Mouse (Mus musculus) stomach, postnatal 0 days (tissue): ENCODE measurements around the gene Acmsd. TPM values are rescaled to one million over a fixed set of nuclear protein-coding genes. Genes with fewer than 3 reads are reported as not detected.

Experiments
- ATAC-seq: fragments of 200-750 bp; cut with Nextera tagmentation; 2 replicates; pipeline ENCODE4 v1.8.0; 2017; ENCODE audit not compliant: low FRiP score, low TSS enrichment
- DNase-seq: peaks from one replicate; pipeline ENCODE4 v3.0.0-alpha.2; 2016; ENCODE audit warnings: low spot score
- H3K27ac ChIP-seq: fragments of 300-500 bp; sonication (generic); replicated peaks from 2 replicates; pipeline ENCODE4 v1.5.1; 2014; ENCODE audit warnings: mild to moderate bottlenecking, control low read depth
- H3K27me3 ChIP-seq: fragments of 300-500 bp; sonication (generic); 2 replicates; pipeline ENCODE4 v1.6.1; 2014; ENCODE audit warnings: low read length; ENCODE audit not compliant: control insufficient read depth, insufficient read depth
- H3K36me3 ChIP-seq: fragments of 300-500 bp; sonication (generic); 2 replicates; pipeline ENCODE4 v1.6.1; 2014; ENCODE audit warnings: low read length, mixed read lengths; ENCODE audit not compliant: control insufficient read depth, insufficient read depth
- H3K4me1 ChIP-seq: fragments of 300-500 bp; sonication (generic); replicated peaks from 2 replicates; pipeline ENCODE4 v1.6.1; 2014; ENCODE audit warnings: antibody characterized with exemption; ENCODE audit not compliant: control insufficient read depth, insufficient read depth
- H3K4me2 ChIP-seq: fragments of 300-500 bp; sonication (generic); replicated peaks from 2 replicates; pipeline ENCODE4 v1.6.1; 2014; ENCODE audit warnings: low read depth, mild to moderate bottlenecking, control low read depth, moderate library complexity
- H3K4me3 ChIP-seq: fragments of 300-500 bp; sonication (generic); 2 replicates; pipeline ENCODE4 v1.5.1; 2014; ENCODE audit warnings: low read depth, low read length, control low read depth
- H3K9ac ChIP-seq: fragments of 300-500 bp; sonication (generic); 2 replicates; pipeline ENCODE4 v1.6.1; 2014; ENCODE audit warnings: mild to moderate bottlenecking, low read length, control low read depth, mixed read lengths
- H3K9me3 ChIP-seq: fragments of 300-500 bp; sonication (generic); 2 replicates; pipeline ENCODE4 v1.6.1; 2016; ENCODE audit warnings: low read length; ENCODE audit not compliant: control insufficient read depth
- CTCF ChIP-seq: IDR thresholded peaks from 2 replicates; pipeline ENCODE4 v1.5.1; 2016; ENCODE audit warnings: antibody characterized with exemption, low read depth, mild to moderate bottlenecking, moderate library complexity
- EP300 ChIP-seq: optimal IDR thresholded peaks from 2 replicates; pipeline ENCODE3; 2016; ENCODE audit warnings: antibody characterized with exemption
- WGBS: fragments of 180-500 bp; shearing (Covaris S2); extraction: QIAGEN DNeasy Blood & Tissue Kit; methylation state at CpG from one replicate; pipeline ENCODE4 v1.1.7; 2014; 5-methylcytosine and 5-hydroxymethylcytosine counted together
- polyA plus RNA-seq: library from polyadenylated mRNA; unstranded; fragments of >200 nt; fragmentation: Nextera tagmentation; extraction: Ambion mirVana; gene quantifications from 2 replicates; pipeline ENCODE4 v1.2.1, GENCODE M21; 2015

Gene Acmsd
- polyA plus RNA-seq, 1 experiment from 2014 or later: not detected

- H3K4me3 ChIP-seq: peak overlapping the region; percentile 90
- H3K4me2 ChIP-seq: peak overlapping the region; percentile 51
- ATAC-seq (peak; percentile 22; the same call in 1 of the 2 replicates), DNase-seq (no peak)
- H3K9me3 ChIP-seq: no peaks in the 10 kb centered on the region
- H3K9ac ChIP-seq: peak overlapping the region; percentile 71
- 2% methylated on average over 14 of the region's 14 CpGs for WGBS
- TF ChIP-seq CTCF (no peak), EP300 (no peak)
- 0 out of 2 replicates have a peak, but pooled peaks cover 2% of the 10 kb centered on the region for H3K4me1 ChIP-seq
- no peaks in the 10 kb centered on the region for H3K27me3 ChIP-seq
- H3K36me3 ChIP-seq: no peaks in the 10 kb centered on the region
- H3K27ac ChIP-seq: peak overlapping the region; percentile 90
Observed at GRCm38 (mm10) chr1:127773198-127773802, 44.1 kb downstream of the Acmsd start.

DNA sequence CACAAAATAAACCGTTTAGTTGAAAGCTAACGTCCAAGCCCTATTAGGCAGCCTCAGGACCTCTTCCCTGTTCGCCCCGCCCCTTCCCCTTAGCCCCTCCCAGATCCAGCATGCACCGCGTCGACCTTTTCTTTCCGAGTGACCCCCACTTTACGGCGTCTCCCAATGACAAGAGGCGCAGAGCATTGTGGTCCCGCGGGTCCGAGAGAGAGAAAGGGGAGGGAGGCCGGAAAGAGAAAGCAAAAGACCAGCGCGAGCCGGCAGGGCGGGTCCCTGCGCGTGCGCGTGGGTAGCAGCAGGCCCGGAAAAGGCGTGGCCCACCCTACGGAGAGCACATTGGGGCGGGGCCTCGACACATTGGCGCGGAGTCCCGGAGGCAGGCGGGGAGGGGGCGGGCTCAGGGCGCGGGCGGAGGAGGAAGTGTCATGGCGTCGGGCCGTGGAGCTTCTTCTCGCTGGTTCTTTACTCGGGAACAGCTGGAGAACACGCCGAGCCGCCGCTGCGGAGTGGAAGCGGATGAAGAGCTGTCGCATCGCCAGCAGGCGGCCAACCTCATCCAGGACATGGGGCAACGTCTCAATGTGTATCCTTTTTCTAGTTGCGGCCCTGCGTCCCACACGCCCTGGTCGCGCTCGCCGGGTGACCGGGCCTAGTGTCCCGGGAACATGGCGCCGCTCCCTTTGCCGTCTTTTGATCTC, 44.7 kb downstream of the Acmsd start, which contains the start of gene Ccnt2:
Ccnt2 (plus strand) TSS at position 362 of the 698 bp plus-strand sequence.
- peak; percentile 100 for DNase-seq

DNA sequence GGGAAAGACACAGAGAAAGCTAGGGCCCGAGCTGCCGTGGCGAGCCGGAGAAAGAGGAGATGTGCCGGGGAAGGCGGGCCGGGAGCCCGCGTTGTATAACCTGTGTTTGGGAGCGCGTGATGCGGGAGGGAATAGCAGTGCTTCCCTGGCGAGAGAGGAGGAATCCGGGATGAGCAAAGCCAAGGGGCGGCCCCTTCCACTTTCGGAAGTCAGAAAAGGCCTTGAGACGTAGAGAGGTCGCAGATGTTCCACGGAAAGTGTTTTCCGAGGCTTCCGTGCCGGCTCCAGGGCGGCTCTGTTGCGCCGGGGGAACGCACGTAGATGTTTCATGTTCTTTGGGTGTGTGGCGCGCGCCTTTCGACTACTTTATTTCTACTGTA, 45.3 kb downstream of the Acmsd start:
- Histone ChIP-seq H3K9ac (peak overlapping the region; percentile 94), H3K36me3 (no peaks in the 10 kb centered on the region), H3K27ac (peak overlapping the region; percentile 98), H3K9me3 (no peaks in the 10 kb centered on the region), H3K27me3 (no peaks in the 10 kb centered on the region), H3K4me2 (peak overlapping the region; percentile 68), H3K4me3 (peak overlapping the region; percentile 90), H3K4me1 (0 out of 2 replicates have a peak, but pooled peaks cover 2% of the 10 kb centered on the region)
- WGBS: 1% methylated on average over 31 of the region's 31 CpGs
- TF ChIP-seq EP300: no peak
- no peak for TF ChIP-seq CTCF
- ATAC-seq (peak; percentile 37), DNase-seq (no peak)

More for the DNA sequence above, 44.7 kb downstream of the Acmsd start, which contains the start of gene Ccnt2:
- H3K4me1 ChIP-seq: 0 out of 2 replicates have a peak, but pooled peaks cover 2% of the 10 kb centered on the region
- peak; percentile 52 for TF ChIP-seq CTCF
- TF ChIP-seq EP300: no peak
- H3K4me2 ChIP-seq: peak within 1 kb of the TSS; percentile 68
- no peaks in the 10 kb centered on the region for H3K9me3 ChIP-seq
- peak within 1 kb of the TSS; percentile 90 for H3K4me3 ChIP-seq
- no peaks in the 10 kb centered on the region for H3K27me3 ChIP-seq
- ATAC-seq: peak; percentile 99
- peak within 1 kb of the TSS; percentile 98 for H3K27ac ChIP-seq
- no peaks in the 10 kb centered on the region for H3K36me3 ChIP-seq
- under 1% methylated on average over 57 of the region's 63 CpGs for WGBS
- H3K9ac ChIP-seq: peak within 1 kb of the TSS; percentile 94

GRCm38 (mm10) chr1:127775206-127775720, 46.0 kb downstream of the Acmsd start:
- H3K4me1 ChIP-seq: 0 out of 2 replicates have a peak, but pooled peaks cover 2% of the 10 kb centered on the region
- no peaks in the 10 kb centered on the region for H3K36me3 ChIP-seq
- no peak overlapping the region for H3K27ac ChIP-seq
- peak overlapping the region; percentile 94 for H3K9ac ChIP-seq
- H3K4me3 ChIP-seq: peak overlapping the region; percentile 90
- 7% methylated on average over 10 of the region's 10 CpGs for WGBS
- DNase-seq (no peak), ATAC-seq (no peak)
- no peaks in the 10 kb centered on the region for H3K9me3 ChIP-seq
- H3K4me2 ChIP-seq: peak overlapping the region; percentile 68
- H3K27me3 ChIP-seq: no peaks in the 10 kb centered on the region
- TF ChIP-seq CTCF: no peak

DNA sequence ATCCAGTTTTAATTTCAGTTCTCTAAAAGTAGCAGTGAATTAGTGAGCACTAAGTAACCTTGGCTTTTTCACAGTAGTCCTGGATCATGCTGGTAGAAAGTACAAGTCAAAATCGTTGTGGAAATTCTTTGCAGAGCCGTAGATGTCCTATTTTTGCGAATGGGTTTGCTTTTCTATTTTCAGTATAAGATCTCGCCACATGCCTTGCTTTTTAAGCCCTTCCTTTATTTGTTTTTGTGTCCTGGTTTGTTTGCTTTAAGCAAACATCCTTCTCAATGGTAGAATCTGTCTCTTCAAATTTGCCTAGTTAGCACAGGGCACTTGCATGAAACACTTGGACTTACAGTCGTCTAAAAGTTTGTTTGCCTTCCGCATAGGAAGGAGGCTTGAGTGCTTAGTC, 47.0 kb downstream of the Acmsd start:
- TF ChIP-seq CTCF (no peak), EP300 (no peak)
- peak overlapping the region; percentile 35 for H3K4me2 ChIP-seq
- WGBS: 37% methylated on average over 6 of the region's 6 CpGs
- H3K4me1 ChIP-seq: 0 out of 2 replicates have a peak, but pooled peaks cover 2% of the 10 kb centered on the region
- H3K36me3 ChIP-seq: no peaks in the 10 kb centered on the region
- peak overlapping the region; percentile 0; the same call in 1 of the 2 replicates for H3K4me3 ChIP-seq
- H3K27me3 ChIP-seq: no peaks in the 10 kb centered on the region
- no peak overlapping the region for H3K27ac ChIP-seq
- ATAC-seq (no peak), DNase-seq (no peak)
- H3K9ac ChIP-seq: no peak overlapping the region
- H3K9me3 ChIP-seq: no peaks in the 10 kb centered on the region
